Mouse (Mus musculus) CH12F3 (cell line): ENCODE results near the gene Cldn8.

Source experiments
- in situ Hi-C: fragments of 300-500 bp; cut with MboI; formaldehyde crosslinking; loops from 2 replicates; pipeline ENCODE4 v1.14.3; 2020; ENCODE audit warnings: low sequenced_read_pairs

Cldn8 gene

GRCm38 (mm10) chr16:88563045-88563913 lies at the start of gene Cldn8:
Cldn8 (minus strand) TSS chr16:88563183.
- in situ Hi-C loops: no loop called here

DNA sequence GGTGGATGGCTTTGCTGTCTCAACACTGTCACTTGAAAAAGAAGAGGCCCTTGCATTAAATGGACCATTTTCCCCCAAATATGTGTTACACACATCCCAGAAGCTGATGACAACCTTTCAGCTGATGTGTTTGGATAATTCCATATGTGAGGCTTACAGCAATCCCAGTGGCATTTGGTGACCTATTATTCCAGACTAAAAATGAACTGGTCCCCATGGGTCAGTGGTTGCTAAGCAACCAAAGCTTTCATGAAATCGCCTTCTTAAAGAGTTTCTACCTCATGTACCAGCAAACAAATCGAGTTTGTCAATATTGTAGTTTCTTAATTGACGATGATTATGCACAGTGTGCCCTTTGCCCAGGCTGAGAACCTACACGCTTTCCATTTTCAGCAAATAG lies 49.7 kb upstream of the Cldn8 start:
- in situ Hi-C loops: no loop called here

DNA sequence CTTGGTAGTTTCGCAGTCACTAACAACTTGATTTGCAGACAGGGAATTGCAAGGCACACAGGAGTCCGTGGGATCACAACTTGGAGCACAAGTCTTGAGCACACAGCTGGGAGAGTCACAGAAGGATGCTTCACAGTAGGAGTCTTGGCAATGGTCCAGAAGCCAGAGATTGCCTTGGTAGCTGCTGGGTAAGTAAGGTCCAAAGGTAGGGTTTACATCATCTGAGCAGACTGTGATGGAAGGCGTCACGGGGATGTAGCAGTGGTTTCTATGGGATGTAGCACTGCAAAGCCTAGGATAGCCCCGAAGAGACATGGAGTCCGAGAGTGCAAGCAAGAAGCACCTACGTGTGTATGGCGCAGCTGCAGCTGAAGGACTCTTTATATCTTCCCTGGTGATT lies 48.9 kb upstream of the Cldn8 start, which contains the start of gene Krtap24-1:
Gene Krtap24-1, minus strand, starts transcription at position 358 of the 400 bp plus-strand sequence.
- in situ Hi-C loops: no loop called here

- in situ Hi-C loops: no loop called here
These were observed 41.6 kb upstream of the Cldn8 start for GRCm38 (mm10) chr16:88604570-88604969.

DNA sequence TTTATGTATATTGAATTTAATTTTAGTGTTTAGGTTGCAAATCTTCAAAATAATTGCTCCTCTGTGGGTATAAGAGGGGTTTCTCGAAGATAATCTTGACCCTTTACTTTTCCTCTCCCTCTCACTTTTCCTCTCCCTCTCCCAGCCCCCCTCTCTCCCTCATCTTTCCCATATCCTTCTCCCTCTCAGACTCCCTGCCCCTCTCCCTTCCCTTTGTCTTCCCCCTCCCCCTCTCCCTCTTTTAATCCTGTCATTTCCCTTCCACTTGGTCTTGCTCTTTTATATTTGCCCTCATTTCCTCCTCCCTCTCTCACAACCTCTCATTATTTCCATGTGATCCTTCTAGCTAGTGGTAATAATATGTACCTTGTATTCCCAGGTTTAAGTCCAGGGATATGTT lies 39.5 kb upstream of the Cldn8 start:
- in situ Hi-C loops: no loop called here

GRCm38 (mm10) chr16:88600303-88600702 lies 37.3 kb upstream of the Cldn8 start:
- in situ Hi-C loops: no loop called here

GRCm38 (mm10) chr16:88599504-88600237 lies 36.7 kb upstream of the Cldn8 start:
- in situ Hi-C loops: no loop called here

DNA sequence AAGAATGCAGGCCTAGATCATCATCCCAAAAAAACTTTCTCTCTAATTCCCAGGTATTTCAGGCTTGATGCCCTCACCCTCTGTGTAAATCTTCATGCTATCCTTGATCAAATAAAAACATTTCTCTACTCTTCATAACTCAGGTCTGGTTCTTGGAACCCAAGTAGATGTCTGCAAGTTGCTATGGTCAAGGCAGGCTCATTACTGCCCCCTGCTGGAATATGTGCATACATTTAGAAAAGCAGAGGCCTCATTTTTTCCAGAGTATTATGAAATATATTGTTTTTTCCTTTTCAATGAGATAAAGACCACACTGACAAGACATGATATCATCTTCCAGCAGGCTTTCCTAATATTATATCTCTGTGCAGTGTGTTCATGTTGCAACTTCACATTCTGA lies 29.8 kb upstream of the Cldn8 start:
- in situ Hi-C loops: no loop called here

GRCm38 (mm10) chr16:88583338-88583737 lies 20.4 kb upstream of the Cldn8 start:
- in situ Hi-C loops: no loop called here

DNA sequence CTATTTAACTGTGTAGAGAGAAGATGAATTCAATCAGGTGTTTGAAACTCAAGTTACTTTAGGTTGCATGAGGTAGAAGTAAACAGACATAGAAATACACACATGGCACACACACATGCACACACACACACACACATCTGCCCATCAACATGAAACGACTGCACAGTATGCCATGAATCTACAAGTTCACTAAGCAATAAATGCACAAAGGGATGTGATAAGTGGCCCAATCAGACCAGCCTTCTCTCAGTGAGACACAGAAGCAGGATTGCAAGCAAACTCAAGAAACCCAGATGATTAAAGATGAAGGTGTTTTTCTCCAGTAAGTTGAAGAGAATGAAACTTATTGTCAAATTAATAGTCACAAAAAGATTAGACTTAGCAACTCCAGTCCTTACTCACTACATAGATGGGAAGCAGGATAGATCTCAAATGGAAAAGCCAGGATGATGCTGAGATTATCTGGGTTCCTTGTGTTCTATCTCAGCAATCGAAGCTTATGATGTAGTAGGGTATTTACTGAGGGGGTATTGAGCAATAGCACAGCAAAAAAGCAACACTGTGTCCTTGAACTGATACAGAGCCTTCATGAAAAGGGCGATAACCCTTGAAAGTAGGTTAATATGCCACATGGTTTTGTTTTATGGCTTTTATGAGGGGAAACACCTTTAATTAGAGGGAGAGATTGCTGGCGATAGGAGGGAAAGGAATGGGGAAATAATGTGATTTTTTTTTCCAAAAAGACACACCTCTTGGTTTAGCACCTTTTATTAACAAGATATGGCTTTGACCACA lies 13.1 kb upstream of the Cldn8 start:
- in situ Hi-C loops: no loop called here

- in situ Hi-C loops: no loop called here
These were observed 10.0 kb upstream of the Cldn8 start for GRCm38 (mm10) chr16:88572904-88573404.

- in situ Hi-C loops: no loop called here
These were observed 7.2 kb upstream of the Cldn8 start for GRCm38 (mm10) chr16:88570136-88570535.

DNA sequence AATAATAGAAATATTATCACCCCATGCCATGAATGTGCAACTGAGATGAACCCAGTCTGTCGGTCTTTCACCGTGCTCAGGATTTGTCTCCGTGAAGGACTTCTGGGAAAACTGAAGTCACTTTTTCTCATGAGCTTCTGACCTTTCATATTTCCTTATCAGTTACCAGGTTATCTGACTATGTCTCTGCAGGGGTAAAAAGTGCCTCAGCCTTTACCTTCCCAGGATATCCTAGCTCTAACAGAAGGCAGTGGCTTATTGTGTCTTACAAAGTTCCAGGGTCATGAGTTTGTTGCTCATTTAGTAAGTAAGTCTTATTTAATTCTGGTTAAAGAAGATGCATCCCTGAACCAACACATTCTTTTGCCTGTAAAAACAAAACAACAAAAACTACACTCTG lies 6.7 kb upstream of the Cldn8 start:
- in situ Hi-C loops: no loop called here

GRCm38 (mm10) chr16:88569096-88569495 lies 6.1 kb upstream of the Cldn8 start:
- in situ Hi-C loops: no loop called here

GRCm38 (mm10) chr16:88561617-88562164 lies 1.3 kb downstream of the Cldn8 start:
- in situ Hi-C loops: no loop called here

GRCm38 (mm10) chr16:88542488-88542887 lies 20.5 kb downstream of the Cldn8 start:
- in situ Hi-C loops: no loop called here

- in situ Hi-C loops: no loop called here
These were observed 23.0 kb downstream of the Cldn8 start for GRCm38 (mm10) chr16:88539841-88540487.

DNA sequence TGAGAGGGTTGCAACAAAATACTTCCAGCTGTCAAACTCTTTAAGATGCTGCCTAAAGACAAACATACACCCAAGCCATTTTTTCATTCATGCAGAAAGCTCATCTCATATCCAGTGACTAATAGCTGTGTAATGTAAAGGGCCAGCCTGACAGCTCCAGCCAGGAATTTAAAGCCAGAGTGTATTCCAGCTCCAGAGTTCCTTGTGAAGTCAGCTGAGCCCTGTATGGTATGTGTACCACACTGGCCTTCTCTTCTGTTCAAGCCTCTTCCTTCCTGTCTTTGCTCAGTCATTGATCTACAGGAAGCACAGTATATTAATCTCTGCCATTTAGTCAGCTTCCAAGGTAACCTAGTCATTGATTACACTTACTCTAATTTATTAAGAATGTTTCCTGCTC lies 51.6 kb downstream of the Cldn8 start:
- in situ Hi-C loops: no loop called here
